Mouse (Mus musculus) thymus, adult 2 months (tissue): ENCODE measurements around the gene Eif2b2.

ENCODE experiments used
- CTCF ChIP-seq: fragments of 200-500 bp; IDR thresholded peaks from 2 replicates; pipeline ENCODE4 v1.5.1; 2012; ENCODE audit warnings: mild to moderate bottlenecking, control low read depth, low read length, moderate library complexity, borderline replicate concordance; ENCODE audit not compliant: control insufficient read depth, poor library complexity, insufficient read depth; ENCODE audit errors: extremely low read depth
- POLR2A ChIP-seq: fragments of 200-500 bp; IDR thresholded peaks from 2 replicates; pipeline ENCODE4 v1.6.1; 2012; ENCODE audit warnings: mild to moderate bottlenecking, low read length, control low read depth, moderate library complexity; ENCODE audit not compliant: control insufficient read depth, poor library complexity, insufficient read depth; ENCODE audit errors: extremely low read depth

- TF ChIP-seq POLR2A, result peak; percentile 78
- peak; percentile 78 for TF ChIP-seq CTCF
Measured at GRCm38 (mm10) chr12:85270319-85270718, 51.0 kb downstream of the Eif2b2 start, which contains the start of gene Mlh3.
